Mouse (Mus musculus) spleen, adult 2 months (tissue): ENCODE results near the gene Helz2. TPM values are rescaled to one million over a fixed set of nuclear protein-coding genes. Genes with fewer than 3 reads are reported as not detected.

Experiments used
- DNase-seq, 2 experiments: peaks; one replicate each; pipeline versions ENCODE4 v3.0.0 to v3.0.0-alpha.2; 2012 to 2021; ENCODE audit warnings: low spot score in 2 of 2, low read depth in 1 of 2
- H3K27ac ChIP-seq: fragments of 200-500 bp; 2 replicates; pipeline ENCODE4 v1.5.1; 2012; ENCODE audit warnings: low read length, inconsistent platforms; ENCODE audit not compliant: insufficient read depth
- H3K27me3 ChIP-seq: fragments of 200-500 bp; 2 replicates; pipeline ENCODE4 v1.6.1; 2012; ENCODE audit warnings: mild to moderate bottlenecking, moderate library complexity, low read length, inconsistent platforms; ENCODE audit not compliant: control insufficient read depth, insufficient read depth
- H3K36me3 ChIP-seq: fragments of 200-500 bp; 2 replicates; pipeline ENCODE4 v1.6.1; 2012; ENCODE audit warnings: mild to moderate bottlenecking, low read length, inconsistent platforms; ENCODE audit not compliant: control insufficient read depth, insufficient read depth
- H3K4me1 ChIP-seq: fragments of 200-500 bp; 2 replicates; pipeline ENCODE4 v1.6.1; 2011; ENCODE audit warnings: inconsistent platforms; ENCODE audit not compliant: control insufficient read depth, insufficient read depth, insufficient read length
- H3K4me3 ChIP-seq: fragments of 200-500 bp; 2 replicates; pipeline ENCODE4 v1.5.1; 2011; ENCODE audit warnings: mild to moderate bottlenecking, inconsistent platforms; ENCODE audit not compliant: insufficient read depth, insufficient read length; ENCODE audit errors: extremely low read depth
- CTCF ChIP-seq: fragments of 200-500 bp; IDR thresholded peaks from 2 replicates; pipeline ENCODE4 v1.5.1; 2011; ENCODE audit warnings: mild to moderate bottlenecking, inconsistent platforms; ENCODE audit not compliant: insufficient read depth, insufficient read length, insufficient replicate concordance; ENCODE audit errors: extremely low read depth
- POLR2A ChIP-seq: fragments of 200-500 bp; IDR thresholded peaks from 2 replicates; pipeline ENCODE4 v1.6.1; 2011; ENCODE audit warnings: low read depth, low read length, inconsistent platforms
- WGBS: fragments of 180-500 bp; shearing (Covaris S2); methylation state at CpG from one replicate; pipeline ENCODE4 v1.1.7; 2018; 5-methylcytosine and 5-hydroxymethylcytosine counted together
- polyA plus RNA-seq: library from polyadenylated mRNA; depleted of rRNA; stranded (reverse); fragments of >200 nt; gene quantifications from 2 replicates; pipeline ENCODE4 v1.2.3, GENCODE M21; 2012; rRNA removed

Gene Helz2
- polyA plus RNA-seq, 1 experiment = 101 TPM

DNA sequence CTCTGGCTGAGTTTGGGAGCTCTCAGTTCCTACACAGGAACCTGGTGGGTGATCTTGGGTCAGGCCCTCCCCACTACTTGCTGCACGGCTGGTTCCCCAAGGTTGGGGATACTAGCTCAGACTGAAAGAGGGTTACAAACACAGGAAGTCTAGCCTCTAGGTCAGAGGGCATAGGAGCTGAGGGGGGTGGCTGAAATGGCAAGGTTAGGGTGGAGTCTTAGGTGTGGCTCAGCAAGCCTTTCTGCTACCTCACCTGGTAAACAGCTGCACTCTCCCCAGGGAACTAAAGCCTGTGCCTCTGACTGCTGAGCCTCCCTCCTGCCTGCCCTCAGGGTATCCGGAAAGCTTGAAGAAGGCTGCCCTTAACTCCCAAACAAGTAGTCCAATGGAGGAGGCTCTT, 53.1 kb downstream of the Helz2 start:
- no peaks in the 10 kb centered on the region for H3K27me3 ChIP-seq
- peak; percentile 32 to 73 for DNase-seq
- no peaks in the 10 kb centered on the region for H3K36me3 ChIP-seq
- 27% methylated on average over 2 of the region's 2 CpGs for WGBS
- peaks cover 16% of the 10 kb centered on the region for H3K4me1 ChIP-seq
- TF ChIP-seq POLR2A (peak; percentile 19; the same call in 1 of the 2 replicates), CTCF (no peak)
- peak overlapping the region; percentile 3; the same call in 1 of the 2 replicates for H3K4me3 ChIP-seq
- peak overlapping the region; percentile 84 for H3K27ac ChIP-seq

DNA sequence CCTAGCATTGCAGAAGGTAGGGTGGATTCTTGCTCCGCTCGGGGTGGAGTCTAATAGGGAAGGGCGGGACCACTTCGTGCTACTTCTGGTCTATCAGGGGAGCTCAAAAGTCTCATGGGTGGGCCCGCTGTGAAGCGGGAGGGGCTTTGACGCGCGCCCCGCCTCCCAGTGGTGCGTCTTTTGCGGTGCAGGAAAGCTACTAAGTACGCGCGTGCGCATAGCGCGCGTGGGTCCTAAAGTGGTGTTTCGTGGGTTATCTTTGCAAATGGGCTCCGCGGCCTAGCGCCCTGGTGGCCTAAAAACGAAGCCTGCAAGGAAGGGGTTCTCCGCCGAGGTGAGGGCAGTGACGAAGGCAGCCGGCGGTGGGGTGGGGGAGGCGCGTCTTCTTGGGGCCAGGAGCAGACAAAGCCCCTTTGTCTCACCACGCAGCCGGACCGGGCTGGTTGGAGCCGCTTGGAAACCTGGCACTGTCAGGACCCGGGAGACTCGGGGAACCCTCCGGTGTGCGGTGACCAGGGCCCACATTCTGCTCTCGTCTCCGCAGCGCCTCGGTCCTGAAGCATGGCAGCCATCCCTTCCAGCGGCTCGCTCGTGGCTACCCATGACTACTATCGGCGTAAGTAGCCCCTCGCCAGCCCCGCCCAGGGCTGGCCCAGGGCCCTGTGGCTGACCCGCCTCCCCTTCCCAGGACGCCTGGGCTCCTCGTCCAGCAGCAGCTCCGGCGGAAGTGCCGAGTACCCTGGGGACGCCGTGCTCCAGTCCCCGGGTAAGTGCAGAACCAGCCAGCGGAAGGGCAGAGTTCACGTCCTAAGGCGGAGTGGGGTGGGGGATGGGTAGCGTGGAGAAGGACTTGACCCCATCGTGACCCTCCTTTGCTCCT, 54.5 kb downstream of the Helz2 start, which contains the start of gene Ppdpf:
Ppdpf (plus strand) TSS at position 127 of the 880 bp plus-strand sequence.
- Histone ChIP-seq H3K27me3 (no peaks in the 10 kb centered on the region), H3K36me3 (no peaks in the 10 kb centered on the region), H3K4me3 (peak within 1 kb of the TSS; percentile 95), H3K27ac (peak within 1 kb of the TSS; percentile 98), H3K4me1 (peaks cover 12% of the 10 kb centered on the region; the same call in 1 of the 2 replicates)
- under 1% methylated on average over 62 of the region's 64 CpGs for WGBS
- DNase-seq = peak; percentile 94 to 95
- TF ChIP-seq POLR2A (peak; percentile 38), CTCF (0 out of 2 replicates have a peak, but pooled peaks have one; percentile 1)

- DNase-seq = peak; percentile 82 to 87
- Histone ChIP-seq H3K27ac (peak overlapping the region; percentile 98), H3K36me3 (no peaks in the 10 kb centered on the region), H3K27me3 (no peaks in the 10 kb centered on the region; the same call in 1 of the 2 replicates), H3K4me1 (peaks cover 6% of the 10 kb centered on the region; the same call in 1 of the 2 replicates), H3K4me3 (peak overlapping the region; percentile 95)
- no peak for TF ChIP-seq POLR2A
- TF ChIP-seq CTCF = peak; percentile 98
- under 1% methylated on average over 14 of the region's 14 CpGs for WGBS
Observed at GRCm38 (mm10) chr2:181186635-181187034, 55.2 kb downstream of the Helz2 start.

- Histone ChIP-seq H3K27me3 (no peaks in the 10 kb centered on the region; the same call in 1 of the 2 replicates), H3K4me1 (no peaks in the 10 kb centered on the region), H3K4me3 (no peak overlapping the region), H3K27ac (no peak overlapping the region), H3K36me3 (no peaks in the 10 kb centered on the region)
- TF ChIP-seq POLR2A = no peak
- no peak for TF ChIP-seq CTCF
- no peak for DNase-seq
- WGBS = 79% methylated on average over 6 of the region's 6 CpGs
Observed at GRCm38 (mm10) chr2:181180898-181181297, 60.9 kb downstream of the Helz2 start.

DNA sequence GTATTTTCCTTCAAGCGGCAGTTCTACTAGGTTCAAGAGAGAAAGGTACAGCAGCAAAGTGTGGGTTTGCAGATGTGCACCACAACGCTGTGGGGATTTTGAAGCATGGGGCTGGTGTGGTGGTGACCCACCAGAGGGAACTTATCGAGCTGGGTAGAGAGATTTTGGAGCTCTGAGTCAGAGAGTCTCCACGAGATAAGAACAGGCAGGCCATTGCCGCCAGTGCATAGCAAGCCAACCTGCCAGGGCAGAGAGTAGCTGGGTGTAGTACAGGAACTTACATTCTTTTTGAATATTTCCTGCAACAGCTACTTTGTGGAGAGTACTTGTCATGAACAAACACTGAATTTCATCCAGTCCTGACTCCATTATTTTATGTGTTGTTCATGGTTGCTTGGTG, 63.4 kb downstream of the Helz2 start:
- no peak for DNase-seq
- H3K4me3 ChIP-seq = no peak overlapping the region
- TF ChIP-seq CTCF (no peak), POLR2A (no peak)
- whole genome bisulfite sequencing = 62% methylated on average over 5 of the region's 5 CpGs
- H3K4me1 ChIP-seq = no peaks in the 10 kb centered on the region
- H3K27ac ChIP-seq = no peak overlapping the region
- no peaks in the 10 kb centered on the region for H3K36me3 ChIP-seq
- H3K27me3 ChIP-seq = no peaks in the 10 kb centered on the region; the same call in 1 of the 2 replicates

DNA sequence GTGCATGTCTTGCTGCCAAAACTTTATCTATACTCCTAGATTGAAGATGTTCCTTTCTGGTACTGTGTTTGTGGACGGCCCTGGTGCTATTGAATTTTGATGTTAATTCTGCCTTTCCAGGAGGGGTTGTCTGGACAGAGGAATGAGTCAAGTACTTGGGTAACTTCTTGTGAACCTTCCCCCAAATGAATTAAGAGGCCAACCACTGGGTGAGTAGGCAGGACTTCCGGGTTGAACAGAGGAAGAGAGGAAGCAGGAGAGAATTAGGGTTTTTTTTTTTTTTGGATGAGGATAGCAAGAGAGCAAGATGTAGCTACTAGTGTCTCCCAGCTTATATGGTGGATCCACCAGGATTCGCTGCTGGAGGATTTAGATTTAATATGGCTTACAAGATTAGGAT, 63.8 kb downstream of the Helz2 start:
- no peak overlapping the region for H3K4me3 ChIP-seq
- 70% methylated on average over 3 of the region's 3 CpGs for WGBS
- no peaks in the 10 kb centered on the region; the same call in 1 of the 2 replicates for H3K27me3 ChIP-seq
- H3K36me3 ChIP-seq = no peaks in the 10 kb centered on the region
- TF ChIP-seq CTCF (no peak), POLR2A (no peak)
- no peak overlapping the region for H3K27ac ChIP-seq
- H3K4me1 ChIP-seq = no peaks in the 10 kb centered on the region
- DNase-seq = no peak

Other genes with a start within 250 kb of the Helz2 start
- not detected in 2 replicates for gene Chrna4, start 198.5 kb downstream of the Helz2 start, polyA plus RNA-seq
- gene Kcnq2, start 106.7 kb downstream of the Helz2 start, polyA plus RNA-seq = not detected in 2 replicates
- gene Eef1a2, start 85.0 kb downstream of the Helz2 start, polyA plus RNA-seq = 0.05 TPM in 1 of 2 replicates, not detected in the other
- gene Ppdpf, start 54.8 kb downstream of the Helz2 start, polyA plus RNA-seq = 135 and 192 TPM in 2 replicates
- gene Ptk6, start 39.2 kb downstream of the Helz2 start, polyA plus RNA-seq = 0.13 and 0.15 TPM in 2 replicates
- gene Srms, start 28.8 kb downstream of the Helz2 start, polyA plus RNA-seq = 1.4 and 1.9 TPM in 2 replicates
- gene Fndc11, start 22.0 kb downstream of the Helz2 start, polyA plus RNA-seq = 1.1 and 1.3 TPM in 2 replicates
- gene Gmeb2, start 46.0 kb upstream of the Helz2 start, polyA plus RNA-seq = 22.8 and 27.1 TPM in 2 replicates
- not detected in 2 replicates for gene Stmn3, start 72.5 kb upstream of the Helz2 start, polyA plus RNA-seq
- gene Rtel1, start 77.7 kb upstream of the Helz2 start, polyA plus RNA-seq = 51.9 and 52.9 TPM in 2 replicates
- gene Zgpat, start 122.9 kb upstream of the Helz2 start, polyA plus RNA-seq = 44.7 and 45.7 TPM in 2 replicates
- 32.8 and 35.4 TPM in 2 replicates for gene Arfrp1, start 123.4 kb upstream of the Helz2 start, polyA plus RNA-seq
- 146 and 163 TPM in 2 replicates for gene Lime1, start 138.1 kb upstream of the Helz2 start, polyA plus RNA-seq
- 9.6 and 10.9 TPM in 2 replicates for gene Zbtb46, start 217.4 kb upstream of the Helz2 start, polyA plus RNA-seq